Mouse (Mus musculus) kidney, postnatal 36 days (tissue): Measurements from ENCODE around the gene Zfp839.
A peak's percentile ranks its signal among the peaks of the same experiment; 100 is the strongest.

Source experiments
- DNase-seq, 2 experiments: peaks; one replicate each; pipeline ENCODE4 v3.0.0; 2021 to 2022; ENCODE audit warnings: mixed read lengths in 2 of 2

Zfp839 gene

DNA sequence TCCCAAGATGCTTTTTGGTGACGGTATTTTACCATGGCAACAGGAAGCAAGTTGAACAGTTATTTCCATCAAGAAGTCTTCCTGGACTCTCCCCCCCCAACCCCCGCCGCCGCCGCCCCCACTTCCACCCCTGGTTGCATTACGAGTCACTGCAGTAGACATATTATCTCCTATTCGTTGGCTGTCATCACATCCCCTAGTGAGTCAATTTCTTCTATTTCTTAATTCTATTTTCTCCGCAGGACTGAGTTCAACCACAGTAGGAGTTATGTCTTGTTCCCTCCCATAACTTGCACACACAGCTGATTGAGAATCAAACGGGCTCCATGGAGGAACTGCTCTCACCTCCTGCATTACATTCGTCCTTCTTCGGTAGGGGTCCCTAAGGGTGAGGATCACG lies 38.1 kb downstream of the Zfp839 start:
- DNase-seq = no peak

- peak in 1 of 2 experiments; percentile 9 for DNase-seq
Observed at GRCm38 (mm10) chr12:110888606-110889005, 38.6 kb downstream of the Zfp839 start.

GRCm38 (mm10) chr12:110889036-110890020 lies 39.3 kb downstream of the Zfp839 start, which contains the start of the genes Cinp and Tecpr2:
Gene Cinp, minus strand, starts transcription at chr12:110889145.
Gene Tecpr2, plus strand, starts transcription at chr12:110889264.
- DNase-seq = peak; percentile 98 to 99

DNA sequence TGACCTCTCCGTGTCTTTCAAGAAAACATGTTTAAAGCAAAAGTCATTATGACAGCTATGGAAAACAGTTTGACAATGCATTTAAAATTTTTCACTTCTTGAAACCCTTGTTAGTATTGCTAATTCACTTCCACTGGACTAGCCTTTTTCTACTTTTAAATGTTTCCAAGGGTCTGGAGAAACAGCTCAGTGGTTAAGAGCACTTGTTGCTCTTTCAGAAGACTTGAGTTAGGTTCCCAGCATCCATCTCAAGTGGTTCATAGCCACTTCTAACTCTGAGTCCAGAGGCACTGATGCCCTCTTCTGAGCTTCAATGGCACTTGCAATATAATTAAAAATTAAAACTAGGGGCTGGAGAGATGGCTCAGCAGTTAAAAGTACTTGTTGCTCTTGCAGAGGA lies 41.8 kb downstream of the Zfp839 start:
- DNase-seq = no peak

DNA sequence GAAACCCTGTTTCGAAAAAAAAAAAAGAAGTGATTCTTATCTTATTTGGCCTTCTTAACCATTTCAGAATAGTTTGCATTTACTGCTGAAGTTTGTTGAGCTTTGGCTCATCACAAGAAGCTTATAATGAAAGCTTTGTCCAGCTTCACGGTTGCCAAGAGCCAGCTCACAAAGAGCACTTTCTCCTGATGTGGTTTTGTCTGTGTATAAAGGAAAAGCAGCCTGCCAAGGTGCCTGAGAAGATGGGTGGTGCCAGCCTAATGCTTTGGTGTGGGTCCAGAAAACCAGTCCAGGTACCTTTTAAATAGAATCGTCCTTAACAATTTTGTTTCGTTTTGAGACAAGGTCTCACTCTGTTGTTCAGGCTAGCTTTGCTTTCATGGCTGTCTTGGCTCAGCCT lies 52.1 kb downstream of the Zfp839 start:
- no peak for DNase-seq

- peak; percentile 27 to 69 for DNase-seq
Observed at GRCm38 (mm10) chr12:110903536-110903935, 53.5 kb downstream of the Zfp839 start.

GRCm38 (mm10) chr12:110907845-110908244 lies 57.8 kb downstream of the Zfp839 start:
- DNase-seq = no peak

- no peak for DNase-seq
Observed at GRCm38 (mm10) chr12:110909962-110910361, 59.9 kb downstream of the Zfp839 start.

DNA sequence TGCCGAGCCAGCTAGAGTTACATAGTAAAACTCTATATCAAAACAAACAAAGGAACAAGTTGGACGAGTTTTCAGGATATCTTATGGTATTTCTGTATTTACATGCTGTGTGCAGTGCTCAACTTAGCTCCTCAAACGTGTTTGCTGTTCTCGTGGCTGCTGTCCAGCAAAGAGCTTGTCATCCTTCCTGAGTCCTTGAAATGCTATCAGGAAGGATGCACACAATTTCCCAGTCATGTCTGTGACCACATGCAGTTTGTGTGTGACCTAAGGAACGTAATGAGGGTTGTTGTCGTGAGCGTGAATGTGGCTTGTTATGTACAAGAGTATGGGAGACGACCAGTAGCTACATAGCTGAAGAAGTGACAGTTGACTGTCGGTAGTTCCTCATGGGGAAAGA lies 65.7 kb downstream of the Zfp839 start:
- no peak for DNase-seq
